Mouse (Mus musculus) CH12.LX (cell line): ENCODE measurements around the gene Maml1.

Source experiments
- CTCF ChIP-seq, 2 experiments: IDR thresholded peaks in 1 of 2; conservative IDR thresholded peaks in 1 of 2; 2 replicates each; pipeline ENCODE4 v1.5.1; 2011 to 2012; ENCODE audit warnings: low read depth in 2 of 2, low read length in 2 of 2, improper control_type of control experiment in 1 of 2, inconsistent platforms in 1 of 2, mild to moderate bottlenecking in 1 of 2, moderate library complexity in 1 of 2
- POLR2A ChIP-seq: IDR thresholded peaks from 2 replicates; pipeline ENCODE4 v1.6.1; 2011; ENCODE audit warnings: low read depth, mild to moderate bottlenecking, improper control_type of control experiment, low read length
- POLR2AphosphoS2 ChIP-seq: IDR thresholded peaks from 2 replicates; pipeline ENCODE4 v1.6.1; 2011; ENCODE audit warnings: low read depth, low read length, improper control_type of control experiment

DNA sequence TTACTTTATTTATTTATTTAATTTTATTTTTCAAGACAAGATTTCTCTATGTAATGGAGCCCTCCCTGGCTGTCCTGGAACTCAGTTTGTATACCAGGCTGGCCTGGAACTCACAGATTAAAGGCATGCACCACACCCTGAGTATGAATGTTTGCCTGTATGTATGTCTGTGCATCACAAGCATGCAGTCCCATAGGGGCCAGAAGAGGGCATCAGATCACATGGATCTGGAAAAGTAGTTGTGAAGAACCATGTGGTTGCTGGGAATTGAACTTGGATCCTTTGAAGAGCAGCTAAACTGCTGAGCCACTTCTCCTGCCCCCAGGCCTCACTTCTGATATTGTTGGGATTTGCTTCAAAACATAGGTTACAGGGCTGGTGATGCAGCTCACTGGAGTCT lies 15.1 kb downstream of the Maml1 start:
- TF ChIP-seq POLR2A = no peak
- peak in 1 of 2 experiments; percentile 16; a peak in 1 of 4 replicates for TF ChIP-seq CTCF (conservative IDR thresholded peaks at IDR 0.05 in 1 of 2, IDR thresholded peaks at IDR 0.05 in 1 of 2; ENCODE audit: low read depth in 2 of 2, low read length in 2 of 2)
- no peak for TF ChIP-seq POLR2AphosphoS2
